Mouse (Mus musculus): ENCODE results near the gene Ankrd23.

DNA sequence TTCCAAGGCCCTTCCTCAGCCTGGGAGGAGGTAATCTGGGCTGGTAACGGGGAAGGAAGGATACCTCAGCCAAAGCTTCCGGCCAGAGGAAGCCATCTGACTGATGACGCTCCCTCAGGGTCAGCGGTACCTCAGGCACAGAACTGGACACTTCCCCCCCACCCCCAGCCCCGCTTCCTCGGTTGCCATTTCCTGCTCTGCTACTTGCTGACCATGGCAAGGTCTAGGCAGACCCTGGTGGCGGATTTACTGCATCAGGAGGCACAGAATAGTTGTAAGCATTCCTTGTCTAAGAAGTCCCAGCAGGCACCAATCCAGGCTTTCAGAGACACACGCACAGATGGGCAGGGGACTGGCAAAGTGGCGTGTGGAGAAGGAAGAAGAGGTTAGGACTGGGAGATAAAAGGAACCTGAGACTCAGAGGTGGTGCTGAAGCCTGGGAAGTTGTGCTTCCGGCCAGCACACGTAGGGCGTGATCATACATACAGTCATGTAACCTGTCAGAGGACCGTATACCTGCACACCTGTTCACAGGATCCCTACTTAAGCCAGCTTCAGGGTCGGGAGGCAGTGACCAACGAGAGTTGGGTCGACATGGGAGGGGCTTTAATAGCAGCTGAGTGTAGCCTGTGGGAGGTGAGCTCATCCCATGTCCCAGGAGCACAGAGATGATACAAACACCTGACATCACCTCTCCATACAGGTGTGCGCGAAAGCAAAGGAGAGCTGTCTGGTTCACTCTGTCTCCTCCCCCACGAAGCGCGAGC lies 18.1 kb upstream of the Ankrd23 start:
- TF ChIP-seq CTCF (IDR thresholded peaks at IDR 0.05; ENCODE audit: control insufficient read depth, insufficient read depth, insufficient read length) (no peak), USF1 (IDR thresholded peaks at IDR 0.05; ENCODE audit: low read depth) (no peak)
